Mouse (Mus musculus): ENCODE results near the gene Slc16a2. TPM values are rescaled to one million over a fixed set of nuclear protein-coding genes. Genes with fewer than 3 reads are reported as not detected.
"Not testable (repeated sequence)": the region's sequence is repeated elsewhere in the genome, so short reads cannot be mapped to it uniquely, and the experiment has no call there.

Gene Slc16a2
- polyA plus RNA-seq, 1 experiment from 2014 or later, result 22.7 TPM

GRCm38 (mm10) chrX:103664445-103664844 lies 157.3 kb downstream of the Slc16a2 start:
- H3K4me1 ChIP-seq (ENCODE audit: control insufficient read depth, insufficient read depth, low read length); H3K4me3 ChIP-seq (ENCODE audit: low read depth, low read length); H3K27me3 ChIP-seq (ENCODE audit: control insufficient read depth, insufficient read depth, low read length); ATAC-seq (ENCODE audit: insufficient number of reproducible peaks, low FRiP score, low TSS enrichment, low read depth); H3K36me3 ChIP-seq (ENCODE audit: control insufficient read depth, insufficient read depth, low read length); H3K27ac ChIP-seq (replicated peaks; ENCODE audit: low read depth, low read length); H3K4me2 ChIP-seq (ENCODE audit: low read depth, severe bottlenecking); DNase-seq (ENCODE audit: low spot score); H3K9ac ChIP-seq (ENCODE audit: low read length); H3K9me3 ChIP-seq (ENCODE audit: control insufficient read depth, low read length): not testable (repeated sequence)
- WGBS, result 87% methylated on average over 10 of the region's 10 CpGs

DNA sequence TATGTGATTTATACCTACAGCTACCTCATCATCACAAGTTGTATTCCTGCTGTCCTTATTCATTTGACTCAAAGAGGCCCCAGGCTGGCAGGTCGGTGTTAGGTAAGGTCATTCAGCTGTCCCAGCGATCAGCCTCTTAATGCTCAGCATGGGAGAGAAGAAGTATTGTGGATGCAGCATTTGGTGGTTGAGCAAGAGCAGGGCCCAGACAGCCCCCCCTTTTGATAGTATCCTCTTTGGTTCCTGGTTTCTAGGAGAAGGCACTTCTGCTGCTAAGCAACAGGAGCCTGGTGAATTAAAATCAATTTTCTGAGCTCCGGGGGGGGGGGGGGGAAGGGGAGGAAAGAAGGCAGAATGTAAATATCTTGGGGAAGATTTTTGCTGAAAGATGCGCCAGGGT lies 162.8 kb downstream of the Slc16a2 start:
- WGBS, result 71% methylated on average over 4 of the region's 4 CpGs
- no peak for DNase-seq (ENCODE audit: low spot score)
- Histone ChIP-seq H3K27ac (replicated peaks; ENCODE audit: low read depth, low read length) (no peak overlapping the region), H3K27me3 (ENCODE audit: control insufficient read depth, insufficient read depth, low read length) (no peaks in the 10 kb centered on the region), H3K4me2 (ENCODE audit: low read depth, severe bottlenecking) (no peak overlapping the region), H3K4me1 (ENCODE audit: control insufficient read depth, insufficient read depth, low read length) (no peaks in the 10 kb centered on the region), H3K9ac (ENCODE audit: low read length) (no peak overlapping the region), H3K4me3 (ENCODE audit: low read depth, low read length) (no peak overlapping the region), H3K9me3 (ENCODE audit: control insufficient read depth, low read length) (no peaks in the 10 kb centered on the region), H3K36me3 (ENCODE audit: control insufficient read depth, insufficient read depth, low read length) (no peaks in the 10 kb centered on the region)
- no peak for ATAC-seq (ENCODE audit: insufficient number of reproducible peaks, low FRiP score, low TSS enrichment, low read depth)

- no peaks in the 10 kb centered on the region for H3K4me1 ChIP-seq (ENCODE audit: control insufficient read depth, insufficient read depth, low read length)
- no peak overlapping the region for H3K4me3 ChIP-seq (ENCODE audit: low read depth, low read length)
- H3K27me3 ChIP-seq (ENCODE audit: control insufficient read depth, insufficient read depth, low read length), result no peaks in the 10 kb centered on the region
- ATAC-seq (ENCODE audit: insufficient number of reproducible peaks, low FRiP score, low TSS enrichment, low read depth) (no peak), DNase-seq (ENCODE audit: low spot score) (no peak)
- H3K36me3 ChIP-seq (ENCODE audit: control insufficient read depth, insufficient read depth, low read length), result no peaks in the 10 kb centered on the region
- no peak overlapping the region for H3K4me2 ChIP-seq (ENCODE audit: low read depth, severe bottlenecking)
- H3K9me3 ChIP-seq (ENCODE audit: control insufficient read depth, low read length), result no peaks in the 10 kb centered on the region
- H3K27ac ChIP-seq (replicated peaks; ENCODE audit: low read depth, low read length), result no peak overlapping the region
- whole genome bisulfite sequencing, result 37% methylated on average over 2 of the region's 2 CpGs
- no peak overlapping the region for H3K9ac ChIP-seq (ENCODE audit: low read length)
Observed at GRCm38 (mm10) chrX:103653021-103653420, 168.8 kb downstream of the Slc16a2 start.

- Histone ChIP-seq H3K27ac (replicated peaks; ENCODE audit: low read depth, low read length) (no peak overlapping the region), H3K4me1 (ENCODE audit: control insufficient read depth, insufficient read depth, low read length) (no peaks in the 10 kb centered on the region), H3K27me3 (ENCODE audit: control insufficient read depth, insufficient read depth, low read length) (no peaks in the 10 kb centered on the region), H3K4me3 (ENCODE audit: low read depth, low read length) (no peak overlapping the region), H3K4me2 (ENCODE audit: low read depth, severe bottlenecking) (no peak overlapping the region), H3K9ac (ENCODE audit: low read length) (no peak overlapping the region), H3K9me3 (ENCODE audit: control insufficient read depth, low read length) (no peaks in the 10 kb centered on the region), H3K36me3 (ENCODE audit: control insufficient read depth, insufficient read depth, low read length) (no peaks in the 10 kb centered on the region)
- DNase-seq (ENCODE audit: low spot score) (no peak), ATAC-seq (ENCODE audit: insufficient number of reproducible peaks, low FRiP score, low TSS enrichment, low read depth) (no peak)
- 36% methylated on average over 1 of the region's 1 CpGs for WGBS
Observed at GRCm38 (mm10) chrX:103652048-103652447, 169.7 kb downstream of the Slc16a2 start.

Other genes starting within 250 kb of the Slc16a2 start
- gene Zcchc13, start 191.4 kb downstream of the Slc16a2 start, polyA plus RNA-seq (2014; fragmentation: Nextera tagmentation; extraction: Ambion mirVana), result not detected in 2 replicates
- gene Rlim, start 159.3 kb upstream of the Slc16a2 start, polyA plus RNA-seq (2014; fragmentation: Nextera tagmentation; extraction: Ambion mirVana), result 41.5 and 44.5 TPM in 2 replicates

Data from limb, embryonic 11.5 days (tissue).